Mouse (Mus musculus): Measurements from ENCODE around the gene Syt9. TPM values are rescaled to one million over a fixed set of nuclear protein-coding genes. Genes with fewer than 3 reads are reported as not detected.
"Not testable (repeated sequence)": the region's sequence is repeated elsewhere in the genome, so short reads cannot be mapped to it uniquely, and the experiment has no call there.

Gene Syt9
- polyA plus RNA-seq, 1 experiment from 2014 or later = 2.5 TPM

DNA sequence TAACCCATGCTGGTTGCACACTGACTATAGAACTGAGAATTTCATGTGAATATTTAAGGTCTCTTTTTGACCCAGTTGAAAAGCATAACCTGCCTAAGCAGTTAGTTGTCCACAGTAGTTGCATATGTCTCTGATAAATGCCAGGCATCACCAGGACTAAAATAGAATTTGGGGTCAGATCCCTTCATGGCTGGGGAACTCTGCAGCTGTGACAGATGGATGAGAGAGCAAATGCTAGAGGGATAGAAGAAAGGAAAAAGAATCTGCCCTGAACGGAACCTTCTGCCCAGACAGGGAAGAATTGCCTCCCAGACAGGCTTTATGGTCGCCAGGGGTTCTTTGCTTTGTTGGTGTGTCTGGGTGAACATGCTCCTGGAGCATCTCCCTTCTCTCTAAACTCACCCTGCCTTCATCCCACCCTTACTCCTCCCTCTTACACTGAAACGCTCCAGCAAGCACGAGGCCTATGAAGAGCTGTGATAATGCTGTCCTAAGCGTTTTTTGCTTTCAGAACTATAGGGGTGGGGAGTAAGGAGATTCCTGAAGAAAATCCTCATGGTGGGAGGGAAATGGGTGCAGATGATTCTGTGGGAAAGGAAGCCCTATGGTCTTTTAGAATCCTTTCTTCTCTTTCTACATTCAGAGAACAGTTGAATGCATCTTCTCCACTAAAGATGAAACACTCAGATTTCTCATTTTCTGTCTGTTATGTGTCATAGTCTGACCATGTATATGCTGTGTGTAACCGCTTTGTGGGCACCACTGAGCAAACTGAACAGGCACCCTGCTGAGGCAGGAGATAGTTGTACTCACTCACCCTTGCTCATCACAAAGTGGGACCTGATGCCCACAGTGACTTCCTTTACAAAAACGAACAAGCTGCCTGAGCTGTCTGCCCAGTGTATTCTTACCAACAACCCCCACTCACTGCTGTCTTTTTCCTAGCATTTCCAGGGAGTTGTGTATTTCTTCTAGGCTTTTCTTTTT lies 108.7 kb downstream of the Syt9 start:
- 64% methylated on average over 7 of the region's 7 CpGs for WGBS
- H3K36me3 ChIP-seq (ENCODE audit: control insufficient read depth, insufficient read depth, low read length) = no peaks in the 10 kb centered on the region
- H3K27me3 ChIP-seq (ENCODE audit: control insufficient read depth, insufficient read depth, low read length) = no peaks in the 10 kb centered on the region
- no peaks in the 10 kb centered on the region for H3K4me1 ChIP-seq (ENCODE audit: control insufficient read depth, insufficient read depth, low read length)
- ATAC-seq (ENCODE audit: insufficient number of reproducible peaks, low FRiP score, low TSS enrichment, low read depth) (no peak), DNase-seq (ENCODE audit: low spot score) (no peak)
- H3K9ac ChIP-seq (ENCODE audit: low read length) = no peak overlapping the region
- H3K4me2 ChIP-seq (ENCODE audit: low read depth, severe bottlenecking) = no peak overlapping the region
- no peak overlapping the region for H3K4me3 ChIP-seq (ENCODE audit: low read depth, low read length)
- no peak overlapping the region for H3K27ac ChIP-seq (replicated peaks; ENCODE audit: low read depth, low read length)
- no peaks in the 10 kb centered on the region for H3K9me3 ChIP-seq (ENCODE audit: control insufficient read depth, low read length)

DNA sequence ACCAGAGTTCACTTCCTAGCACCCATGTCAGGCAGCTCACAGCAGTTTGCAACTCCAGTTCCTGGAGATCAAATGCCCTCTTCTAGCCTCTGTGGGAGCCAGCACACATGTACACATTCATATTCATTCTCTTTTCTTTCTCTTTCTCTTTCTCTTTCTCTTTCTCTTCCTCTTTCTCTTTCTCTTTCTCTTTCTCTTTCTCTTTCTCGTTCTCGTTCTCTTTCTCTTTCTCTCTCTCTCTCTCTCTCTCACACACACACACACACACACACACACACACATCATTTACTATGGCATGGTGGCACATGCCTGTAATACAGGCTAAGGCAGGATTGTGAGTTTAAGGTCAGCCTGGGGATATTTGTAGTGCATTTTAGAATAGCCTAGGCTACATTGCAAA lies 115.2 kb downstream of the Syt9 start:
- H3K27me3 ChIP-seq (ENCODE audit: control insufficient read depth, insufficient read depth, low read length); H3K4me2 ChIP-seq (ENCODE audit: low read depth, severe bottlenecking); H3K36me3 ChIP-seq (ENCODE audit: control insufficient read depth, insufficient read depth, low read length); H3K27ac ChIP-seq (replicated peaks; ENCODE audit: low read depth, low read length); H3K4me1 ChIP-seq (ENCODE audit: control insufficient read depth, insufficient read depth, low read length); H3K9me3 ChIP-seq (ENCODE audit: control insufficient read depth, low read length); DNase-seq (ENCODE audit: low spot score); ATAC-seq (ENCODE audit: insufficient number of reproducible peaks, low FRiP score, low TSS enrichment, low read depth); H3K4me3 ChIP-seq (ENCODE audit: low read depth, low read length); H3K9ac ChIP-seq (ENCODE audit: low read length): not testable (repeated sequence)
- WGBS = 82% methylated on average over 2 of the region's 2 CpGs

DNA sequence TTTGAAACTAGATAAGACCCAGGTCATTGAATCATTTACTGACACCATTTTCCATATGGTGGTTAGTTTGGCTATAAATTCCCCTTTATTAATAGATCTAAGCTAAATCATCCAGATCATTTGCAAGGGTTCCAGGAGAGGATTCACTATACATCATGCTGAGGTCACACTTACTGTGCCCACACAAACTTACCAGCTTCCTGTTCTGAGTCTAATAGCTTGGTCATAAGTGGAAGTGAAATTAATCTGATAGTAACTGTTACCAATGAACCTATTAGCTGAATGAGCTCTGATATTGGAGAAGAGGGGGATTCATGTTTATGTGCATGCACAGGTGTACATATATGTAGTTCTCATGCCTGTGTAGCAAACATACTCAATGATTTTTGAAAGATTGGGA lies 124.9 kb downstream of the Syt9 start:
- ATAC-seq (ENCODE audit: insufficient number of reproducible peaks, low FRiP score, low TSS enrichment, low read depth) (no peak), DNase-seq (ENCODE audit: low spot score) (no peak)
- Histone ChIP-seq H3K4me1 (ENCODE audit: control insufficient read depth, insufficient read depth, low read length) (no peaks in the 10 kb centered on the region), H3K36me3 (ENCODE audit: control insufficient read depth, insufficient read depth, low read length) (no peaks in the 10 kb centered on the region), H3K27me3 (ENCODE audit: control insufficient read depth, insufficient read depth, low read length) (no peaks in the 10 kb centered on the region), H3K9me3 (ENCODE audit: control insufficient read depth, low read length) (no peaks in the 10 kb centered on the region), H3K9ac (ENCODE audit: low read length) (no peak overlapping the region), H3K4me2 (ENCODE audit: low read depth, severe bottlenecking) (no peak overlapping the region), H3K4me3 (ENCODE audit: low read depth, low read length) (no peak overlapping the region), H3K27ac (replicated peaks; ENCODE audit: low read depth, low read length) (no peak overlapping the region)

DNA sequence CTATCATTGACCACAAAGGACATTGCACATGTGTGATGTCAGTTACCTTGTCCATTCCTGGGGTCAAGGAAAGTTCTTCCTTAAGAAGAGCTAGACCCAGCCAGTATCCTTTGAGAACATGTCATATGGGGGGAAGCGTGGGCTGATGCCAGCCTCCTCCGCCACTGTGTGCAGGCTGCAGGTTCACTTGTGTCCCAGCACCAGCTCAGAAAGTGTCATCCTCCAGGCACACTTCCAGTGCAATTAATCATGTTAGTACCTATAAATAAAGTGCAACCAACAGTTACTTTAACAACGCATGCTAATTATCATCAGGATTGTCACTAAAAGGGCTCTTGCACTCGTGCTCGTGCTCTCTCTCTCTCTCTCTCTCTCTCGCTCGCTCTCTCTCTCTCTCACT lies 126.4 kb downstream of the Syt9 start:
- no peak overlapping the region for H3K4me3 ChIP-seq (ENCODE audit: low read depth, low read length)
- no peak overlapping the region for H3K9ac ChIP-seq (ENCODE audit: low read length)
- H3K4me2 ChIP-seq (ENCODE audit: low read depth, severe bottlenecking) = no peak overlapping the region
- H3K27me3 ChIP-seq (ENCODE audit: control insufficient read depth, insufficient read depth, low read length) = no peaks in the 10 kb centered on the region
- no peak overlapping the region for H3K27ac ChIP-seq (replicated peaks; ENCODE audit: low read depth, low read length)
- 77% methylated on average over 7 of the region's 7 CpGs for WGBS
- DNase-seq (ENCODE audit: low spot score) (no peak), ATAC-seq (ENCODE audit: insufficient number of reproducible peaks, low FRiP score, low TSS enrichment, low read depth) (no peak)
- no peaks in the 10 kb centered on the region for H3K9me3 ChIP-seq (ENCODE audit: control insufficient read depth, low read length)
- no peaks in the 10 kb centered on the region for H3K4me1 ChIP-seq (ENCODE audit: control insufficient read depth, insufficient read depth, low read length)
- no peaks in the 10 kb centered on the region for H3K36me3 ChIP-seq (ENCODE audit: control insufficient read depth, insufficient read depth, low read length)

DNA sequence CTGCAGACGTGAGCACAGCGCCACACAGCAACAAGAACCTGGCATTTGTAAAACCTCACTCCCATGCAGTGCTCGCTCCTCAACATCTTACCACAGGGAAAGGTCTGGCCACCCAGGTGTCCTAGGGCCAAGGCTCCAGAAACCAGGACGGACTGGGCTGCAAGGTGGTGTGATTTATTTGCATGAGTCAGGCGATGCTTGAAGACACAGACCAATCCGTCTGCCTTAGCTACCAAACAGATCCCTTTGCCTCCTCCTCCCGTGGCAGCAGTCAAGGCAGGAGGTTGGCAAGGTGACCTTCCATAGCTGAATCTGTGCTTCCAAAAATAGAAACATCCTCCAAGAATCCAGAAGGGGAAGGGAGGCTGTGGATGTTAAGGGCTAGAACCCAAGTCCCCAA lies 130.1 kb downstream of the Syt9 start:
- Histone ChIP-seq H3K27ac (replicated peaks; ENCODE audit: low read depth, low read length) (no peak overlapping the region), H3K4me2 (ENCODE audit: low read depth, severe bottlenecking) (no peak overlapping the region), H3K4me3 (ENCODE audit: low read depth, low read length) (no peak overlapping the region), H3K4me1 (ENCODE audit: control insufficient read depth, insufficient read depth, low read length) (no peaks in the 10 kb centered on the region), H3K27me3 (ENCODE audit: control insufficient read depth, insufficient read depth, low read length) (no peaks in the 10 kb centered on the region), H3K9ac (ENCODE audit: low read length) (no peak overlapping the region), H3K9me3 (ENCODE audit: control insufficient read depth, low read length) (no peaks in the 10 kb centered on the region), H3K36me3 (ENCODE audit: control insufficient read depth, insufficient read depth, low read length) (no peaks in the 10 kb centered on the region)
- DNase-seq (ENCODE audit: low spot score) = no peak
- WGBS = 69% methylated on average over 7 of the region's 7 CpGs
- ATAC-seq (ENCODE audit: insufficient number of reproducible peaks, low FRiP score, low TSS enrichment, low read depth) = no peak; the same call in 1 of the 2 replicates

DNA sequence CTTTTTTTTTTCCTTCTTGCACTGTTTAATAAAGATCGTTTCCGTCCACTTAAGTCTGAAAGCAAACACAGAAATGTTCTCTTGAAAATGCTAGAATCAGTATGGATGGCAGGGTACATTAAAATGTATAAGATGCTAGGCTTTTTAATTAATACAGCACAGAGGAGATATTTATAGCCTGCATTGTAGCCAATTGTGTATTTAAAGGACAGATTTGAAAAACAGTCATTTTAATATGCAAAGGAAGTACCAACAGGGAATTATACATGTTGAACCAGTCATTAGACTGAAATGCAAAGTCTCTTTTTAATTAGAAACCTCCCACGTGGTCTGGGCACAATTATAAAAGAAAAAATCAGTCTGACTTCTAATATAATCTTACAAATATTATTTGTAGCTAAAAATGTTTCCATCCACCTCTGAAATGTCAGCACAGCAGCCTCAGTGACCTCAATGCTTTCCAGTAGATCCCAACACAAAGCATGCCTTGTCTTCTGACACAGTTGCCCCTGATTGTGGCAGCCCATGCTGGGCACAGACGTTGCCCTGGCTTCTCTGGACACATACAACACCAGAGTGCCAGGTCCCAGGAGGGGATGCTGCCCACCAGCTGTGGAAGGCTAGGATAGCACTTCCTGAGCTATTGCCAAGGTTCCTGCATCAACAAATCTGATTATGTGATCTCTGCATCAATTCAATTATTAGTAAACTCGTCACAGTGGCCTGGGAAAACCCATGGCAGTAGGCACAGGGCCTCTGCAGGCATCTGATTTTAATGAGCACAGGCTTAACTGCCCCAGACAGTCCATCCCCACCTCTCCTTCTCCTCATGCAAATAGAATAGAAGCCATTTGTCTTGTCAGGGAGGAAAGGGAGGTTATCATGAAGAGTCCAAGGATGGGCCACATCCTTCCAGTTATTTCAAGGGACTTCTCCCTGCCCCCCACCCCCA lies 134.5 kb downstream of the Syt9 start:
- Histone ChIP-seq H3K27ac (replicated peaks; ENCODE audit: low read depth, low read length) (no peak overlapping the region), H3K9me3 (ENCODE audit: control insufficient read depth, low read length) (no peaks in the 10 kb centered on the region)
- 71% methylated on average over 5 of the region's 5 CpGs for WGBS

DNA sequence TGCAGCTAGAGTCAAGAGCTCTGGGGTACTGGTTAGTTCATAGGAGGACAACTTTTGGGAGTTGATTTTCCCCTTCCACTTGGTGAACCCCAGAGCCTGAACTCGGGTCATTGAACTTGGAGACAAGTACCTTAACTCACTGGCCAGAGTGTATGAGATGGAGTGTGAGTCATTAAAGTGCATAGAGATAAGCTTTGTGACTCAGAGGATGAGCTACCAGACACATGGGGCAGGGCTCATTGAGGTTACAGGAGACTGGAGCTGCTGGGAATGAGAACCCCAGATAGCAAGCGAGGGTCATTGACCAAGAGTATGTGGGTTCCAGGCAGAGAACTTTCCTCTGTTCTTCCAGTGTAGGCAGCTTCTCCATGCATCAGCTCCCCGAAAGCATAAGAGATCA lies 137.4 kb downstream of the Syt9 start:
- Histone ChIP-seq H3K27ac (replicated peaks; ENCODE audit: low read depth, low read length) (no peak overlapping the region), H3K27me3 (ENCODE audit: control insufficient read depth, insufficient read depth, low read length) (no peaks in the 10 kb centered on the region), H3K4me3 (ENCODE audit: low read depth, low read length) (no peak overlapping the region), H3K4me2 (ENCODE audit: low read depth, severe bottlenecking) (no peak overlapping the region), H3K9ac (ENCODE audit: low read length) (no peak overlapping the region), H3K36me3 (ENCODE audit: control insufficient read depth, insufficient read depth, low read length) (no peaks in the 10 kb centered on the region), H3K4me1 (ENCODE audit: control insufficient read depth, insufficient read depth, low read length) (no peaks in the 10 kb centered on the region), H3K9me3 (ENCODE audit: control insufficient read depth, low read length) (no peaks in the 10 kb centered on the region)
- 77% methylated on average over 3 of the region's 3 CpGs for WGBS
- DNase-seq (ENCODE audit: low spot score) (no peak), ATAC-seq (ENCODE audit: insufficient number of reproducible peaks, low FRiP score, low TSS enrichment, low read depth) (no peak)

More for the DNA sequence above, 134.5 kb downstream of the Syt9 start:
- Histone ChIP-seq H3K36me3 (ENCODE audit: control insufficient read depth, insufficient read depth, low read length) (no peaks in the 10 kb centered on the region), H3K27me3 (ENCODE audit: control insufficient read depth, insufficient read depth, low read length) (no peaks in the 10 kb centered on the region), H3K4me3 (ENCODE audit: low read depth, low read length) (no peak overlapping the region), H3K9ac (ENCODE audit: low read length) (no peak overlapping the region), H3K4me1 (ENCODE audit: control insufficient read depth, insufficient read depth, low read length) (no peaks in the 10 kb centered on the region), H3K4me2 (ENCODE audit: low read depth, severe bottlenecking) (no peak overlapping the region)
- no peak for DNase-seq (ENCODE audit: low spot score)
- no peak for ATAC-seq (ENCODE audit: insufficient number of reproducible peaks, low FRiP score, low TSS enrichment, low read depth)

DNA sequence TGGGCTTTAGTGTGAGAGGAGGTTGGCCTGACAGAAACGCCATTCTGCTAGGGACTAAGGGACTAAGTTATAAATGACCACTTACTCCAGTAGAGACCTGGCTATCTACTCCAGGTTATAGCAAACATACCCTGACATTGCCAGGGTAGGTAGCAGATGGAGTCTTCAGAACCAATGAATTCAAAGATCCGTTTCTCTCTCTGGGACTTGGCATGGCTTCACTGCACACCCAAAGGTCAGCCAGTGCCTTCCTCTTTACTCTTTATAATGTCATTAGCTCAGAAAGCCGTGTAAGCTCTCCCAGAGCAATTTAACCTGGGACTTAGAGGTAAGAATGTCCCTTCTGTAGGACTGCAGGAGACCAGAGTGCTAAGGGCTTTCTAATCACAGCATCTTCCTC lies 139.2 kb downstream of the Syt9 start:
- Histone ChIP-seq H3K4me1 (ENCODE audit: control insufficient read depth, insufficient read depth, low read length) (no peaks in the 10 kb centered on the region), H3K4me3 (ENCODE audit: low read depth, low read length) (no peak overlapping the region), H3K27me3 (ENCODE audit: control insufficient read depth, insufficient read depth, low read length) (no peaks in the 10 kb centered on the region), H3K27ac (replicated peaks; ENCODE audit: low read depth, low read length) (no peak overlapping the region), H3K36me3 (ENCODE audit: control insufficient read depth, insufficient read depth, low read length) (no peaks in the 10 kb centered on the region), H3K9me3 (ENCODE audit: control insufficient read depth, low read length) (no peaks in the 10 kb centered on the region), H3K4me2 (ENCODE audit: low read depth, severe bottlenecking) (no peak overlapping the region), H3K9ac (ENCODE audit: low read length) (no peak overlapping the region)
- ATAC-seq (ENCODE audit: insufficient number of reproducible peaks, low FRiP score, low TSS enrichment, low read depth) (no peak), DNase-seq (ENCODE audit: low spot score) (no peak)
- 78% methylated on average over 3 of the region's 3 CpGs for WGBS
